26 mouse cellular contexts compared by ENCODE assay signal in genomic region chr2:109935194-109935593, GRCm38 (mm10). TPM values are rescaled to one million over a fixed set of nuclear protein-coding genes. Genes with fewer than 3 reads are reported as not detected.
A peak's percentile ranks its signal among the peaks of the same experiment; 100 is the strongest.
DNase-seq lines count a peak whose midpoint lies in the region; ATAC-seq and TF ChIP-seq lines count a peak whose summit lies in the region.
"Had no signal": no experiment of that assay in that cellular context is flagged by ENCODE, and none has a peak within 500 bp of the region (broad histone marks: within the 10 kb centered on the region; RNA-seq: fewer than 3 reads in every experiment).

No protein-coding gene starts in this region.

- H3K9me3 ChIP-seq in intestine, postnatal 0 days (ENCODE audit: control insufficient read depth): no peaks in the 10 kb centered on the region
- no peaks in the 10 kb centered on the region for H3K9me3 ChIP-seq in intestine, embryonic 16.5 days (ENCODE audit: control insufficient read depth, low read length)
- H3K9me3 ChIP-seq: embryonic facial prominence, embryonic 13.5 days; embryonic facial prominence, embryonic 15.5 days; forebrain, embryonic 12.5 days; G1E had no signal

- no peak for TF ChIP-seq CTCF in intestine, postnatal 0 days (IDR thresholded peaks at IDR 0.05; ENCODE audit: low read depth)

- 64% methylated on average over 3 of the region's 3 CpGs for WGBS in intestine, postnatal 0 days
- 84% methylated on average over 3 of the region's 3 CpGs for WGBS in intestine, embryonic 16.5 days

- peak; percentile 41 to 60 for DNase-seq in adrenal gland, postnatal 36 days
- DNase-seq in adrenal gland, postnatal 10 days: no peak
- peak; percentile 38 for DNase-seq in adipocyte (ENCODE audit: low spot score)
- DNase-seq in B cell, adult 2 months: no peak
- DNase-seq: adrenal gland, postnatal 14 days; cerebellum, adult 11 months; cerebellum, adult 18-20 months; cerebellum, adult 8-10 months; cerebellum, adult 9-11 months; cerebellum, postnatal 14 days; cerebellum, postnatal 36 days; embryo, embryonic 11 days had no signal

- H3K9ac ChIP-seq in intestine, postnatal 0 days (ENCODE audit: low read depth, low read length): no peak overlapping the region
- no peak overlapping the region for H3K9ac ChIP-seq in intestine, embryonic 16.5 days (ENCODE audit: low read depth, low read length)
- H3K9ac ChIP-seq: embryonic facial prominence, embryonic 13.5 days; embryonic facial prominence, embryonic 15.5 days; forebrain, embryonic 12.5 days had no signal

- peaks cover 6% of the 10 kb centered on the region; the same call in 1 of the 2 replicates for H3K4me1 ChIP-seq in intestine, postnatal 0 days (replicated peaks; ENCODE audit: control insufficient read depth, insufficient read depth, low read length)
- H3K4me1 ChIP-seq in intestine, embryonic 16.5 days (ENCODE audit: control insufficient read depth, insufficient read depth, low read length): peaks cover 30% of the 10 kb centered on the region

- H3K27me3 ChIP-seq in intestine, postnatal 0 days (replicated peaks; ENCODE audit: control insufficient read depth, insufficient read depth, low read length): no peaks in the 10 kb centered on the region
- H3K27me3 ChIP-seq in intestine, embryonic 16.5 days (replicated peaks; ENCODE audit: control insufficient read depth, insufficient read depth, low read length): no peaks in the 10 kb centered on the region
- H3K27me3 ChIP-seq: CH12.LX; embryonic facial prominence, embryonic 13.5 days; embryonic facial prominence, embryonic 15.5 days; Patski had no signal

- H3K4me2 ChIP-seq in intestine, postnatal 0 days (replicated peaks; ENCODE audit: low read depth): no peak overlapping the region
- no peak overlapping the region for H3K4me2 ChIP-seq in intestine, embryonic 16.5 days (ENCODE audit: low read depth, low read length)
- H3K4me2 ChIP-seq: embryonic facial prominence, embryonic 13.5 days; embryonic facial prominence, embryonic 15.5 days; forebrain, embryonic 12.5 days had no signal

- no peak for ATAC-seq in intestine, postnatal 0 days
- ATAC-seq in intestine, embryonic 16.5 days: no peak
- ATAC-seq: activated CD4-positive, CD25-positive, alpha-beta regulatory T cell, adult 4 months; CD4-positive, CD25-positive, alpha-beta regulatory T cell, adult 4 months; forebrain, embryonic 14.5 days; forebrain, embryonic 16.5 days; Patski had no signal

- no peaks in the 10 kb centered on the region for H3K36me3 ChIP-seq in intestine, postnatal 0 days (ENCODE audit: control insufficient read depth, insufficient read depth)
- no peaks in the 10 kb centered on the region for H3K36me3 ChIP-seq in intestine, embryonic 16.5 days (ENCODE audit: control insufficient read depth, insufficient read depth, low read length)
- H3K36me3 ChIP-seq: embryonic facial prominence, embryonic 13.5 days; embryonic facial prominence, embryonic 15.5 days; forebrain, embryonic 12.5 days; G1E had no signal

- peak overlapping the region; percentile 15; the same call in 1 of the 2 replicates for H3K27ac ChIP-seq in intestine, postnatal 0 days (ENCODE audit: low read depth, low read length)
- H3K27ac ChIP-seq in intestine, embryonic 16.5 days (ENCODE audit: low read length): no peak overlapping the region
- H3K27ac ChIP-seq: embryonic facial prominence, embryonic 13.5 days; embryonic facial prominence, embryonic 15.5 days; forebrain, embryonic 10.5 days; forebrain, embryonic 12.5 days had no signal

- no peak overlapping the region for H3K4me3 ChIP-seq in intestine, postnatal 0 days (ENCODE audit: low read depth, low read length)
- H3K4me3 ChIP-seq in intestine, embryonic 16.5 days (ENCODE audit: low read length): no peak overlapping the region
- H3K4me3 ChIP-seq: embryonic facial prominence, embryonic 13.5 days; embryonic facial prominence, embryonic 15.5 days; erythroblast, embryonic 14.5 days; forebrain, embryonic 10.5 days; forebrain, embryonic 12.5 days had no signal

RNA-seq across cellular contexts. Expression of gene Lgr4, which starts 17.7 kb away (rescaled TPM):
- 100 to 1,000 TPM; 148 to 223 TPM for total RNA-seq in adrenal gland, postnatal 36 days (2021)
- 10 to 100 TPM; 70.3 to 71.4 TPM for total RNA-seq in adrenal gland, postnatal 10 days (2021)
- 15.0 and 15.9 TPM in 2 replicates for polyA plus RNA-seq in intestine, postnatal 0 days (2015; fragmentation: Nextera tagmentation; extraction: Ambion mirVana)
- 18.9 and 19.0 TPM in 2 replicates for polyA plus RNA-seq in intestine, embryonic 16.5 days (2015; fragmentation: Nextera tagmentation; extraction: Ambion mirVana)

RNA-seq across cellular contexts. Expression of gene Lin7c, which starts 44.5 kb away (rescaled TPM):
- total RNA-seq in adrenal gland, postnatal 36 days (2021): 10 to 100 TPM; 93.3 to 93.8 TPM
- 10 to 100 TPM; 64.5 to 70.1 TPM for total RNA-seq in adrenal gland, postnatal 10 days (2021)
- polyA plus RNA-seq in intestine, postnatal 0 days (2015; fragmentation: Nextera tagmentation; extraction: Ambion mirVana): 37.1 and 40.3 TPM in 2 replicates
- polyA plus RNA-seq in intestine, embryonic 16.5 days (2015; fragmentation: Nextera tagmentation; extraction: Ambion mirVana): 61.9 and 67.0 TPM in 2 replicates

Comparison
In these comparisons a context has a peak if more than half of its experiments do, and no peak if none do; other contexts are left out.
1. DNase-seq: peak in adrenal gland, postnatal 36 days (2 of 2) and adipocyte (single experiment); none in adrenal gland, postnatal 10 days (single experiment) and B cell, adult 2 months (0 of 2).